Mouse (Mus musculus) hindbrain, embryonic 10.5 days (tissue): ENCODE data around the gene Vps26c. TPM values are rescaled to one million over a fixed set of nuclear protein-coding genes. Genes with fewer than 3 reads are reported as not detected.

Experiments used
- DNase-seq: peaks from one replicate; pipeline ENCODE4 v3.0.0-alpha.2; 2017; ENCODE audit warnings: low spot score
- H3K27ac ChIP-seq: fragments of 300-500 bp; sonication (generic); 2 replicates; pipeline ENCODE4 v1.5.1; 2016; ENCODE audit warnings: mild to moderate bottlenecking, moderate library complexity
- H3K27me3 ChIP-seq: fragments of 300-500 bp; sonication (generic); 2 replicates; pipeline ENCODE4 v1.6.1; 2016; ENCODE audit warnings: mild to moderate bottlenecking; ENCODE audit not compliant: poor library complexity, insufficient read depth, severe bottlenecking
- H3K36me3 ChIP-seq: fragments of 300-500 bp; sonication (generic); 2 replicates; pipeline ENCODE4 v1.6.1; 2016; ENCODE audit warnings: mild to moderate bottlenecking, moderate library complexity
- H3K4me1 ChIP-seq: fragments of 300-500 bp; sonication (generic); replicated peaks from 2 replicates; pipeline ENCODE4 v1.6.1; 2016; ENCODE audit warnings: mild to moderate bottlenecking
- H3K4me3 ChIP-seq: fragments of 300-500 bp; sonication (generic); 2 replicates; pipeline ENCODE4 v1.5.1; 2016; ENCODE audit warnings: mild to moderate bottlenecking, moderate library complexity
- H3K9me3 ChIP-seq: fragments of 300-500 bp; sonication (generic); 2 replicates; pipeline ENCODE4 v1.6.1; 2016; ENCODE audit warnings: mild to moderate bottlenecking, moderate library complexity
- WGBS: fragments of 180-500 bp; shearing (Covaris S2); methylation state at CpG from one replicate; pipeline ENCODE4 v1.1.7; 2016; 5-methylcytosine and 5-hydroxymethylcytosine counted together
- polyA plus RNA-seq: library from polyadenylated mRNA; unstranded; fragments of >200 nt; fragmentation: Nextera tagmentation; extraction: Ambion mirVana; gene quantifications from 2 replicates; pipeline ENCODE4 v1.2.1, GENCODE M21; 2016

The Vps26c gene
- polyA plus RNA-seq, 1 experiment from 2014 or later: 60.5 TPM

- Histone ChIP-seq H3K36me3 (peaks cover 100% of the 10 kb centered on the region), H3K9me3 (no peaks in the 10 kb centered on the region), H3K27me3 (no peaks in the 10 kb centered on the region), H3K27ac (no peak overlapping the region), H3K4me1 (no peaks in the 10 kb centered on the region), H3K4me3 (no peak overlapping the region)
- DNase-seq: no peak
- WGBS: 95% methylated on average over 4 of the region's 4 CpGs
These were observed 60.7 kb downstream of the Vps26c start for GRCm38 (mm10) chr16:94465900-94466299.

GRCm38 (mm10) chr16:94464067-94464466 lies 62.6 kb downstream of the Vps26c start:
- DNase-seq: no peak
- Histone ChIP-seq H3K27ac (no peak overlapping the region), H3K4me3 (no peak overlapping the region), H3K4me1 (no peaks in the 10 kb centered on the region), H3K27me3 (no peaks in the 10 kb centered on the region), H3K36me3 (peaks cover 100% of the 10 kb centered on the region), H3K9me3 (no peaks in the 10 kb centered on the region)
- 94% methylated on average over 3 of the region's 3 CpGs for WGBS

GRCm38 (mm10) chr16:94454146-94454545 lies 72.5 kb downstream of the Vps26c start:
- WGBS: 84% methylated on average over 4 of the region's 4 CpGs
- H3K4me3 ChIP-seq: no peak overlapping the region
- H3K36me3 ChIP-seq: peaks cover 100% of the 10 kb centered on the region

GRCm38 (mm10) chr16:94452768-94453167 lies 73.9 kb downstream of the Vps26c start:
- no peak overlapping the region for H3K27ac ChIP-seq
- H3K4me1 ChIP-seq: no peaks in the 10 kb centered on the region
- H3K27me3 ChIP-seq: no peaks in the 10 kb centered on the region
- no peaks in the 10 kb centered on the region for H3K9me3 ChIP-seq
- H3K4me3 ChIP-seq: no peak overlapping the region
- H3K36me3 ChIP-seq: peaks cover 100% of the 10 kb centered on the region
- DNase-seq: no peak
- 93% methylated on average over 4 of the region's 4 CpGs for WGBS

More at GRCm38 (mm10) chr16:94454146-94454545, 72.5 kb downstream of the Vps26c start:
- Histone ChIP-seq H3K4me1 (no peaks in the 10 kb centered on the region), H3K9me3 (no peaks in the 10 kb centered on the region), H3K27ac (no peak overlapping the region), H3K27me3 (no peaks in the 10 kb centered on the region)
- no peak for DNase-seq

GRCm38 (mm10) chr16:94451545-94452488 lies 74.8 kb downstream of the Vps26c start:
- Histone ChIP-seq H3K4me3 (no peak overlapping the region), H3K4me1 (no peaks in the 10 kb centered on the region), H3K9me3 (no peaks in the 10 kb centered on the region), H3K27me3 (no peaks in the 10 kb centered on the region), H3K36me3 (peaks cover 100% of the 10 kb centered on the region), H3K27ac (no peak overlapping the region)
- WGBS: 94% methylated on average over 11 of the region's 11 CpGs
- no peak for DNase-seq

GRCm38 (mm10) chr16:94449632-94450031 lies 77.0 kb downstream of the Vps26c start:
- no peak overlapping the region for H3K4me3 ChIP-seq
- WGBS: 96% methylated on average over 7 of the region's 7 CpGs
- H3K27ac ChIP-seq: no peak overlapping the region
- H3K27me3 ChIP-seq: no peaks in the 10 kb centered on the region
- no peaks in the 10 kb centered on the region for H3K9me3 ChIP-seq
- H3K36me3 ChIP-seq: peaks cover 100% of the 10 kb centered on the region
- DNase-seq: no peak
- H3K4me1 ChIP-seq: no peaks in the 10 kb centered on the region

GRCm38 (mm10) chr16:94449151-94449550 lies 77.5 kb downstream of the Vps26c start:
- 84% methylated on average over 8 of the region's 8 CpGs for WGBS
- no peaks in the 10 kb centered on the region for H3K9me3 ChIP-seq

More at GRCm38 (mm10) chr16:94449151-94449550, 77.5 kb downstream of the Vps26c start:
- no peak for DNase-seq
- H3K4me3 ChIP-seq: no peak overlapping the region
- peaks cover 100% of the 10 kb centered on the region for H3K36me3 ChIP-seq
- H3K27me3 ChIP-seq: no peaks in the 10 kb centered on the region
- no peaks in the 10 kb centered on the region for H3K4me1 ChIP-seq
- H3K27ac ChIP-seq: no peak overlapping the region

Other genes with a start within 250 kb of the Vps26c start
- gene Hlcs, start 213.3 kb downstream of the Vps26c start, polyA plus RNA-seq: 10.3 and 13.3 TPM in 2 replicates
- gene Ripply3, start 198.4 kb downstream of the Vps26c start, polyA plus RNA-seq: 5.1 and 6.9 TPM in 2 replicates
- 318 and 335 TPM in 2 replicates for gene Ttc3, start 156.2 kb downstream of the Vps26c start, polyA plus RNA-seq
- 94.7 and 96.3 TPM in 2 replicates for gene Pigp, start 155.0 kb downstream of the Vps26c start, polyA plus RNA-seq
- gene Dyrk1a, start 43.2 kb upstream of the Vps26c start, polyA plus RNA-seq: 7.8 and 9.5 TPM in 2 replicates